ENCODE assay signal across 8 mouse cellular contexts in genomic region chr15:80255646-80256121, GRCm38 (mm10). TPM values are rescaled to one million over a fixed set of nuclear protein-coding genes. Genes with fewer than 3 reads are reported as not detected.
DNase-seq lines count a peak whose midpoint lies in the region; ATAC-seq and TF ChIP-seq lines count a peak whose summit lies in the region.

No protein-coding gene starts in this region.

- ATAC-seq in liver, embryonic 12.5 days = peak; percentile 29

- H3K79me2 ChIP-seq in myocyte (ENCODE audit: control insufficient read depth, insufficient read depth) = peaks cover 17% of the 10 kb centered on the region

- peak overlapping the region; percentile 86 for H3ac ChIP-seq in myocyte (ENCODE audit: control insufficient read depth, insufficient read length)

- WGBS in liver, embryonic 12.5 days (ENCODE audit: insufficient replicate concordance) = under 1% methylated on average over 51 of the region's 51 CpGs

- no peaks in the 10 kb centered on the region for H3K9me3 ChIP-seq in liver, embryonic 12.5 days (replicated peaks)

- TF ChIP-seq POLR2A in myocyte (IDR thresholded peaks at IDR 0.05; ENCODE audit: insufficient read length, low read depth) = peak; percentile 56

- peak; percentile 86 for DNase-seq in 3T3-L1 (ENCODE audit: low read depth, low spot score)
- DNase-seq in adrenal gland, postnatal 14 days = peak; percentile 97
- peak; percentile 85 for DNase-seq in embryo, embryonic 9.5 days (ENCODE audit: extremely low spot score)
- DNase-seq in heart, adult 11 months = peak; percentile 99
- peak; percentile 72 for DNase-seq in kidney, adult 11 months
- DNase-seq in spleen, postnatal 4 days (ENCODE audit: low spot score in 2 of 2) = peak; percentile 86 to 93

- H3K4me1 ChIP-seq in liver, embryonic 12.5 days = peaks cover 83% of the 10 kb centered on the region

- peak overlapping the region; percentile 98 for H3K4me3 ChIP-seq in liver, embryonic 12.5 days
- peak overlapping the region; percentile 95 for H3K4me3 ChIP-seq in myocyte

- H3K27ac ChIP-seq in liver, embryonic 12.5 days = peak overlapping the region; percentile 99

- peaks cover 78% of the 10 kb centered on the region for H3K36me3 ChIP-seq in liver, embryonic 12.5 days
- H3K36me3 ChIP-seq in myocyte (ENCODE audit: control insufficient read depth, insufficient read depth) = peaks cover 49% of the 10 kb centered on the region

- no peaks in the 10 kb centered on the region for H3K27me3 ChIP-seq in liver, embryonic 12.5 days (replicated peaks)
- no peaks in the 10 kb centered on the region for H3K27me3 ChIP-seq in myocyte (ENCODE audit: control insufficient read depth, insufficient read depth, insufficient read length)

- H3K9ac ChIP-seq in liver, embryonic 12.5 days = peak overlapping the region; percentile 100

- peak overlapping the region; percentile 85 for H3K4me2 ChIP-seq in liver, embryonic 12.5 days
- H3K4me2 ChIP-seq in myocyte (ENCODE audit: low read depth) = peak overlapping the region; percentile 92

TF ChIP-seq in myocyte, 11 proteins besides CTCF, POLR2A, EP300 and RAD21:
- no peak for TF ChIP-seq MAX (IDR thresholded peaks at IDR 0.05; ENCODE audit: low read depth)
- TF ChIP-seq POLR2AphosphoS2 (IDR thresholded peaks at IDR 0.05; ENCODE audit: insufficient read length, low read depth) = peak; percentile 77
- no peak for TF ChIP-seq MYOD1 (IDR thresholded peaks at IDR 0.05; ENCODE audit: control insufficient read depth in 1 of 3, insufficient read length in 2 of 3, low read depth in 2 of 3)
- no peak for TF ChIP-seq TCF12 (IDR thresholded peaks at IDR 0.05; ENCODE audit: insufficient read depth, poor library complexity, severe bottlenecking)
- TF ChIP-seq REST (IDR thresholded peaks at IDR 0.05; ENCODE audit: insufficient read depth, insufficient read length) = no peak
- 0 out of 2 replicates have a peak, but pooled peaks have one; percentile 45 for TF ChIP-seq CEBPB (IDR thresholded peaks at IDR 0.05; ENCODE audit: insufficient read depth, poor library complexity, severe bottlenecking)
- TF ChIP-seq USF1 (IDR thresholded peaks at IDR 0.05; ENCODE audit: low read depth) = no peak
- TF ChIP-seq MYOG (IDR thresholded peaks at IDR 0.05; ENCODE audit: control insufficient read depth in 1 of 3, insufficient read depth in 1 of 3, insufficient read length in 2 of 3, low read depth in 2 of 3) = no peak
- TF ChIP-seq E2F4 (IDR thresholded peaks at IDR 0.05; ENCODE audit: insufficient read depth) = no peak
- TF ChIP-seq SRF (IDR thresholded peaks at IDR 0.05; ENCODE audit: control insufficient read depth, insufficient read length, low read depth) = peak; percentile 55

RNA-seq across cellular contexts. Expression of gene Atf4, which starts 0.7 kb away (rescaled TPM):
- 195 TPM in 2 replicates for total RNA-seq in adrenal gland, postnatal 14 days (2021)
- 141 and 145 TPM in 2 replicates for polyA plus RNA-seq in liver, embryonic 12.5 days (2016; fragmentation: Nextera tagmentation; extraction: Ambion mirVana)
- 1,038 TPM for polyA plus RNA-seq in myocyte (2012; fragmentation: generic; extraction: Trizol)

RNA-seq across cellular contexts. Expression of gene Rps19bp1, which starts 8.4 kb away (rescaled TPM):
- 34.7 and 35.1 TPM in 2 replicates for total RNA-seq in adrenal gland, postnatal 14 days (2021)
- 46.8 and 47.0 TPM in 2 replicates for polyA plus RNA-seq in liver, embryonic 12.5 days (2016; fragmentation: Nextera tagmentation; extraction: Ambion mirVana)
- polyA plus RNA-seq in myocyte (2012; fragmentation: generic; extraction: Trizol) = 144 TPM

RNA-seq across cellular contexts. Expression of gene AC140267.1, which starts 20.0 kb away (rescaled TPM):
- total RNA-seq in adrenal gland, postnatal 14 days (2021) = 7.2 and 15.4 TPM in 2 replicates
- not detected in 2 replicates for polyA plus RNA-seq in liver, embryonic 12.5 days (2016; fragmentation: Nextera tagmentation; extraction: Ambion mirVana)
- not detected for polyA plus RNA-seq in myocyte (2012; fragmentation: generic; extraction: Trizol)

RNA-seq across cellular contexts. Expression of gene Mief1, which starts 21.9 kb away (rescaled TPM):
- 42.3 and 48.6 TPM in 2 replicates for total RNA-seq in adrenal gland, postnatal 14 days (2021)
- 29.1 and 30.1 TPM in 2 replicates for polyA plus RNA-seq in liver, embryonic 12.5 days (2016; fragmentation: Nextera tagmentation; extraction: Ambion mirVana)
- 24.3 TPM for polyA plus RNA-seq in myocyte (2012; fragmentation: generic; extraction: Trizol)

RNA-seq across cellular contexts. Expression of gene Cacna1i, which starts 31.4 kb away (rescaled TPM):
- 0.63 and 0.83 TPM in 2 replicates for total RNA-seq in adrenal gland, postnatal 14 days (2021)
- 0.02 and 0.37 TPM in 2 replicates for polyA plus RNA-seq in liver, embryonic 12.5 days (2016; fragmentation: Nextera tagmentation; extraction: Ambion mirVana)
- 0.04 TPM for polyA plus RNA-seq in myocyte (2012; fragmentation: generic; extraction: Trizol)

Comparison
In these comparisons a context has a peak if more than half of its experiments do, and no peak if none do; other contexts are left out.
1. Peak in every context shown above with its lines: DNase-seq, ATAC-seq, H3K4me3 ChIP-seq and H3K27ac ChIP-seq.